Comparison of ENCODE assay signal across 28 mouse cellular contexts in genomic region chr1:33031991-33032390, GRCm38 (mm10).
"Had no signal": no experiment of that assay in that cellular context is flagged by ENCODE, and none has a peak within 500 bp of the region (broad histone marks: within the 10 kb centered on the region; RNA-seq: fewer than 3 reads in every experiment).

No protein-coding gene starts in this region.

- H3K27ac ChIP-seq: embryonic facial prominence, embryonic 10.5 days; embryonic facial prominence, embryonic 12.5 days; embryonic facial prominence, embryonic 13.5 days; embryonic facial prominence, embryonic 15.5 days; forebrain, embryonic 10.5 days; forebrain, embryonic 12.5 days; forebrain, embryonic 13.5 days; forebrain, embryonic 15.5 days; gastrocnemius, adult 2 months had no signal

- H3K36me3 ChIP-seq: embryonic facial prominence, embryonic 10.5 days; embryonic facial prominence, embryonic 12.5 days; embryonic facial prominence, embryonic 13.5 days; embryonic facial prominence, embryonic 15.5 days; forebrain, embryonic 10.5 days; forebrain, embryonic 12.5 days; forebrain, embryonic 15.5 days had no signal

- H3K4me1 ChIP-seq: embryonic facial prominence, embryonic 10.5 days; embryonic facial prominence, embryonic 12.5 days; embryonic facial prominence, embryonic 13.5 days; embryonic facial prominence, embryonic 15.5 days; forebrain, embryonic 15.5 days had no signal

- H3K4me2 ChIP-seq: embryonic facial prominence, embryonic 12.5 days; embryonic facial prominence, embryonic 13.5 days; embryonic facial prominence, embryonic 15.5 days; forebrain, embryonic 12.5 days; forebrain, embryonic 13.5 days; forebrain, embryonic 15.5 days had no signal

- H3K4me3 ChIP-seq: embryonic facial prominence, embryonic 10.5 days; embryonic facial prominence, embryonic 12.5 days; embryonic facial prominence, embryonic 13.5 days; embryonic facial prominence, embryonic 15.5 days; erythroblast, embryonic 14.5 days; forebrain, embryonic 10.5 days; forebrain, embryonic 12.5 days; forebrain, embryonic 13.5 days; forebrain, embryonic 15.5 days; gastrocnemius, adult 2 months had no signal

- H3K9me3 ChIP-seq: embryonic facial prominence, embryonic 10.5 days; embryonic facial prominence, embryonic 12.5 days; embryonic facial prominence, embryonic 13.5 days; embryonic facial prominence, embryonic 15.5 days; forebrain, embryonic 10.5 days; forebrain, embryonic 12.5 days; forebrain, embryonic 13.5 days; forebrain, embryonic 15.5 days had no signal

- H3K9ac ChIP-seq: embryonic facial prominence, embryonic 12.5 days; embryonic facial prominence, embryonic 13.5 days; embryonic facial prominence, embryonic 15.5 days; forebrain, embryonic 12.5 days; forebrain, embryonic 13.5 days; forebrain, embryonic 15.5 days; forebrain, postnatal 0 days had no signal

- ATAC-seq: forebrain, embryonic 13.5 days; forebrain, embryonic 14.5 days; forebrain, embryonic 15.5 days; forebrain, embryonic 16.5 days; forebrain, postnatal 0 days had no signal

- DNase-seq: cerebellum, adult 2 months; cerebellum, adult 8-10 months; cerebellum, adult 9-10 months; cerebellum, adult 9-11 months; cerebellum, postnatal 10 days; cerebellum, postnatal 14 days; cerebellum, postnatal 25 days; cerebellum, postnatal 36 days; embryo, embryonic 11 days; forebrain, postnatal 0 days; gastrocnemius, adult 2 months; gastrocnemius, postnatal 10 days; gastrocnemius, postnatal 14 days; gastrocnemius, postnatal 25 days; gastrocnemius, postnatal 36 days; heart, adult 11 months; heart, adult 18-20 months had no signal

- H3K27me3 ChIP-seq: embryonic facial prominence, embryonic 12.5 days; embryonic facial prominence, embryonic 13.5 days; embryonic facial prominence, embryonic 15.5 days; forebrain, embryonic 12.5 days; forebrain, embryonic 13.5 days; forebrain, embryonic 15.5 days had no signal
